Mouse (Mus musculus) cerebellum, postnatal 10 days (tissue): Measurements from ENCODE around the gene Csf2rb2.
A peak's percentile ranks its signal among the peaks of the same experiment; 100 is the strongest.
"Not testable (repeated sequence)": the region's sequence is repeated elsewhere in the genome, so short reads cannot be mapped to it uniquely, and the experiment has no call there.

Experiments
- DNase-seq, 2 experiments: peaks; one replicate each; pipeline ENCODE4 v3.0.0; 2021; ENCODE audit warnings: mixed read lengths in 2 of 2

The Csf2rb2 gene

GRCm38 (mm10) chr15:78313659-78314058 is 8.1 kb upstream of the Csf2rb2 start:
- DNase-seq: not testable (repeated sequence)

- DNase-seq: peak; percentile 65 to 67
Observed at GRCm38 (mm10) chr15:78312421-78313233, 7.1 kb upstream of the Csf2rb2 start.

DNA sequence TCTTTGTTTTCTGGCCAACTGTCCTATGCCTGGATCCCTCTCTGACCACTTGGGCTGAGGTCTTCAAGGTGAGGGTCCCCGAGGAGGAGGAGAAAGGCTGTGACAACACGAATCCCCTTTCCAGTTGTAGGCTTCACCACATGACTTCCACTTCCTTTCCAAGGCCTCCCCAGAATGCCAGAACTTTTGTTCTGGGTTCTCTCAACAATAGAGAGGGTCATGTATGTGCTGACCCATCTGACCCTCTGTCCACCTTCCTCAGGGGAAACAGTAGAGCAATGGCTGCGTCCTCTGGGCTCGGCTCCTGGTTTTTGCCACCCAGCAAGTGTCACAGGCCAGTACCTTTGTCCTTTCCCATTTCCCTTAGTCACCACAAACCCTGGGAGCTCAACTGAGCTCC is 5.5 kb upstream of the Csf2rb2 start:
- DNase-seq: no peak

DNA sequence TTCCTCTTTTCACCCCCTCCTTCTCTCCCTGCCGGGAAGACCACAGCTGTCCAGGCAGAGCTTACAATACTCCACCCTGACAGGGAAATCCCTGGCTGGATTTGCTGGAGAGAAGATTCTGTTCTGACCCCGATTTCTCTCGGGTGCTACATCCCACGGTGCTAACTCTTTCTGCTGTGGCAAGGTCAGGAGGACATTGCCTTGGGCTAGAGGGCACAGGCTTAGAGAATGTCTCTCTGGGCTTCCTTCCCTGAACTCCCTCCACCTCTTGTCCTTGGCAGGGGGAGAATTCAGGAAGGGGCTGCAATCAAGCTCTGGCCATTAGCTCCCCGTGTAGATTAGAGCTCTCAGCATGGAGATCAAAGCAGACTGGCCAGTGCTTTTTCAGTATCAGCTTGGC is 4.3 kb upstream of the Csf2rb2 start:
- DNase-seq: no peak

- no peak for DNase-seq
Observed at GRCm38 (mm10) chr15:78303665-78304233, 1.8 kb downstream of the Csf2rb2 start.

- no peak for DNase-seq
Observed at GRCm38 (mm10) chr15:78302718-78303117, 2.8 kb downstream of the Csf2rb2 start.

DNA sequence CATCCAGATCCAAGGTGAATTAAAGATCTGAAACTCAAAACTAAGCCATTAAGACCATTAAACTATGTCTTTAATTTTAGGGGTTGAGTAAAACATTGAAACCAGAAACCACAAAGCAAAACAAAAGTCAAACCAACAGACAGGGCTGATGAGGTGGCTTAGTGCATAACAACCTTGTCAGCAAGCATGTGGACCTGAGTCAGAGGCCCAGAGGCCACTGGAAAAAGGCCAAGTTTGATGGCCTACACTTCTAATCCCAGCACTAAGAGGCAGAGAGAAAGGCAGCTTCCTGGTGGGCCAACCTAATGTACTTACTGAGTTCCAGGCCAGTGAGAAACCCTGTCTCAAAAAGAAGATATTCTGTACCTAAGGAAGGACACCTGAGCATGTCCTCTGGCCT is 4.7 kb downstream of the Csf2rb2 start:
- no peak for DNase-seq

DNA sequence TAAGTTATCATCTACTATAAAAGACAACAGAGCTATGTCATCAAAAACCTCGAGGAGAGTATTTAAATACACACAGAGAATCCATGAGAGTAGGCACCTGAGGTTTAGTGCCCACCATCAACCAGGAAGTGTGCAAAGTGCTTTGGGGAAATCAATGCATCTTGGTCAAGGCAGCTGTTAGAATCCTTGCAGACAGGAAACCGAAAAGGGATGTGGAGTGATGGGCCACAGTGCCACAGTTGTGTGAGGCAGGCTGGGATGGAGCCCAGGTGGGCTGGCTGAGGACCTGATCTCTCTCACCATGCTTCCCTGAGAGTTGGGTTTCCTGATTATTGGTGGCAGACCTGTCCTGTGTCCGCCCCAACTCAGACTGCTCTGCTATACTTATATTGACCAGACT is 5.9 kb downstream of the Csf2rb2 start:
- DNase-seq: no peak

DNA sequence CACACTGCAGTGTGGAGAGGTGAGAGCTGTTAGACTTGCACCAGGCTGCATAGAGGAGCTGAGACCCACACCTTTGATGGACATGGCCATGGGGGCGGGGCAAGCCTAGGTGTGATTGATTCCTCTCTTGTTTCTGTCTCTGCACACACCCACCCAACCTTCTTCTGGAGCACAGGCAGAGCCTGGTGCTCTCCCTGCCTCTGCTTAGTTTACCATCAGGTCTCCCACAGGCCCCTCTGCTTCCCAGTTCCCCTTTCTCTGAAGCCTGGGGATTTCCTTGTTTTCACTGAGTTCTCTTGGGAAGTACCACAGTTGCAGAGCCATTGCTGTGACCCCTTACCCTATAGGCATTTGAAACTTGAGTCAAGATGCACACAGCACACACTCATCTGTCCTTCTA is 7.0 kb downstream of the Csf2rb2 start:
- DNase-seq: no peak

- no peak for DNase-seq
Observed at GRCm38 (mm10) chr15:78293716-78294115, 11.8 kb downstream of the Csf2rb2 start.

GRCm38 (mm10) chr15:78293228-78293627 is 12.3 kb downstream of the Csf2rb2 start:
- not testable (repeated sequence) for DNase-seq

- not testable (repeated sequence) for DNase-seq
Observed at GRCm38 (mm10) chr15:78289775-78290174, 15.7 kb downstream of the Csf2rb2 start.

GRCm38 (mm10) chr15:78287941-78288340 is 17.6 kb downstream of the Csf2rb2 start:
- no peak for DNase-seq

- no peak for DNase-seq
Observed at GRCm38 (mm10) chr15:78278308-78278707, 27.2 kb downstream of the Csf2rb2 start.

DNA sequence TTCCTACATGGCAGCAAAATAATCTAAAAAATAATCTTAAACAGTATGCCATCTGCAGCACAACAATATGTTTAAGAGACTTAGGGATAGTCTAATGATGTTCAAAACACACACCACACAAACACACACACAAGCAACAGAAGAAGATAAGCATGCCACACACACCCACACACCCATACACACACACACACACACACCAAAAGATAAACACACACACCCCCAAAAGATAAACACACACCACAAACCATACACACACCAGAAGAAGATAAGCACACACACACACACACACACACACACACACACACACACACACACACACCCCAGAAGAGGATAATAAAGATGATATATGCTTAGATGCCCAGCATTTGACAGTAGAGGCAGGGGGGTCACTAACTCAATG is 34.3 kb downstream of the Csf2rb2 start:
- DNase-seq: no peak

GRCm38 (mm10) chr15:78267865-78268264 is 37.7 kb downstream of the Csf2rb2 start:
- no peak for DNase-seq

DNA sequence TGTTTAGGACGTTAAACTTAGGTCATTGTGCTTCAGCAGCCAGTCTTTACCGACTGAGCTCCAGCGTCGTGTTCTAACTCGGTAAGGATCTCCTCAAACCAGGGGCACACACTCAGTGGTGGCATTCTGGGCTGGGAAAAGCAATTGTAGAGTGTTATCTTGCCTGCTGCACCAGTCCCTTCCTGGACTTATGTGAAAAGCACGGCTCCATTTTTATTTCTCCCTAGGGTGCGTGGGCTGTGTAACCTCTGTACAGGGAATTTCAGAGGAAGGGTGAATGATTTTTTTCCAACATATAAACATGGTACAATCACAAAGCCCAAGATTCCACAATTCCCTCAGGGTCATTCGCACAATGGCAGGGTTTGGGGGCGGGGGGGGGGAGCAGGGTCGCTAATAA is 38.1 kb downstream of the Csf2rb2 start:
- no peak for DNase-seq

DNA sequence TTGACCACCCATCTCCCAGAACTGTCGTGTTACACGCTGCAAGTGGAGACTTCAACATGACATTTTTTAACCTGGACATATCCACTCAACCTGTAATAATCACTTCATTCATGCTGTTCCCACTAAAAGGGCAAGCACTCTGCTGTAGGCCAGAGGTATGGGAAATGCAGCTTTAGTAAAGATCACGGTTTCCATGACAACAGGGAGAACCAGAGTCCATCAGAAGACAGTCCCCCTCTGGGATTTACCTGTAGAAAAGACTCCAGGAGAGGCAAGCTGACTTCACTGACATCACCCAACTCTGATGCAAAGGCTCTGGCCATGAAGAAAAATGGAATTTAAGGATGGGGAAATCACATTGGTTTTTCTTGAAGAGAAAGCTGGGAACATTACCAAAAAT is 42.2 kb downstream of the Csf2rb2 start:
- no peak for DNase-seq

- DNase-seq: no peak
Observed at GRCm38 (mm10) chr15:78260668-78261333, 44.7 kb downstream of the Csf2rb2 start.

- DNase-seq: no peak
Observed at GRCm38 (mm10) chr15:78258246-78258865, 47.2 kb downstream of the Csf2rb2 start.

DNA sequence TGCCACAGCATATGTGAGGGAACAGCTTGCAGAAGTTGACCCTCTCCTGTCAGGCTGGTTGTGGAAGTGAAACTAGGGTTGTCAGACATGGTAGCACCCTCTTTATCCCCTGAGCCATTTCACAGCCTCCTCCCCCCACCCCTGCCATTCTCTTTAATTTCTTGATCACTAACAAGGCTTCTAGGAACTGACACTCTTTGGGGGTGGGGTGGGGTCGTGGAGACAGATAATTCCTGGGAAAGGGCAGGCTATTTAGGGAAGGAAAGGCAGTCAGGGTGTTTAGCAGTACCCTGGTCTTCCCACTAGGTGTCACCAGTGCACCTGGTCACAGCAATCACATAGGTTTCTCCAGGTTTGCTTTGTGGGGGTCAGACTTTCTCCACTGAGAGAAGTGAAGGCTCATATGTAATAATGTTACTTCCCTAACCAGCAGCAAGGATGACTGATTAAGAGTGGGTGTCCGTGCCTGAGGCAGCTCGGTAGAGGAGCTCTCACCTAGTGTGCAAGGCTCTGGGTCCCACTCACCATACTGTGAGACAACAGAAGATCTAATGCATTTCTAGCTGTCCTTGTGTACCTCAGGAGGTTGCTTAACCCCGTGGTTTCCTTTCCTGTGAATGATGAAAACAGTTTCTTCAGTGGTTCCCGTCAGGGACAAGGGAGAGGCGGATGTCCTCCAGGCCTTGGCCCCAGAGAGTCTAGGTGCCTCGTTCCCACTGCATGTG is 48.0 kb downstream of the Csf2rb2 start:
- peak; percentile 83 to 86 for DNase-seq

- not testable (repeated sequence) for DNase-seq
Observed at GRCm38 (mm10) chr15:78256602-78257259, 48.8 kb downstream of the Csf2rb2 start.
